Mouse (Mus musculus): ENCODE results near the gene Cox7a2l. TPM values are rescaled to one million over a fixed set of nuclear protein-coding genes. Genes with fewer than 3 reads are reported as not detected.

The Cox7a2l gene
- polyA plus RNA-seq, 1 experiment, result 82.0 TPM

GRCm38 (mm10) chr17:83555836-83556235 lies 38.7 kb upstream of the Cox7a2l start:
- Histone ChIP-seq H3K4me1 (ENCODE audit: control insufficient read depth, insufficient read depth, insufficient read length) (no peaks in the 10 kb centered on the region), H3K27me3 (ENCODE audit: control insufficient read depth, insufficient read depth, low read length) (no peaks in the 10 kb centered on the region), H3K36me3 (ENCODE audit: control insufficient read depth, insufficient read depth, low read length) (no peaks in the 10 kb centered on the region), H3K27ac (ENCODE audit: insufficient read depth, low read length) (no peak overlapping the region), H3K4me3 (ENCODE audit: extremely low read depth, insufficient read depth, insufficient read length) (no peak overlapping the region)
- DNase-seq (ENCODE audit: low read depth in 1 of 2, low spot score in 2 of 2), result no peak
- TF ChIP-seq CTCF (IDR thresholded peaks at IDR 0.05; ENCODE audit: extremely low read depth, insufficient read depth, insufficient read length, insufficient replicate concordance) (no peak), POLR2A (IDR thresholded peaks at IDR 0.05; ENCODE audit: low read depth, low read length) (no peak)
- 57% methylated on average over 11 of the region's 11 CpGs for WGBS

GRCm38 (mm10) chr17:83554997-83555396 lies 37.9 kb upstream of the Cox7a2l start:
- Histone ChIP-seq H3K36me3 (ENCODE audit: control insufficient read depth, insufficient read depth, low read length) (no peaks in the 10 kb centered on the region), H3K27me3 (ENCODE audit: control insufficient read depth, insufficient read depth, low read length) (no peaks in the 10 kb centered on the region), H3K27ac (ENCODE audit: insufficient read depth, low read length) (no peak overlapping the region), H3K4me3 (ENCODE audit: extremely low read depth, insufficient read depth, insufficient read length) (no peak overlapping the region), H3K4me1 (ENCODE audit: control insufficient read depth, insufficient read depth, insufficient read length) (no peaks in the 10 kb centered on the region)
- TF ChIP-seq CTCF (IDR thresholded peaks at IDR 0.05; ENCODE audit: extremely low read depth, insufficient read depth, insufficient read length, insufficient replicate concordance) (no peak), POLR2A (IDR thresholded peaks at IDR 0.05; ENCODE audit: low read depth, low read length) (no peak)
- 89% methylated on average over 7 of the region's 7 CpGs for WGBS
- DNase-seq (ENCODE audit: low read depth in 1 of 2, low spot score in 2 of 2), result no peak

GRCm38 (mm10) chr17:83548501-83549233 lies 31.5 kb upstream of the Cox7a2l start:
- 22% methylated on average over 12 of the region's 12 CpGs for WGBS
- no peak overlapping the region for H3K27ac ChIP-seq (ENCODE audit: insufficient read depth, low read length)
- no peaks in the 10 kb centered on the region for H3K36me3 ChIP-seq (ENCODE audit: control insufficient read depth, insufficient read depth, low read length)
- DNase-seq (ENCODE audit: low read depth in 1 of 2, low spot score in 2 of 2), result peak in 1 of 2 experiments; percentile 13
- H3K27me3 ChIP-seq (ENCODE audit: control insufficient read depth, insufficient read depth, low read length), result no peaks in the 10 kb centered on the region
- TF ChIP-seq CTCF (IDR thresholded peaks at IDR 0.05; ENCODE audit: extremely low read depth, insufficient read depth, insufficient read length, insufficient replicate concordance) (no peak), POLR2A (IDR thresholded peaks at IDR 0.05; ENCODE audit: low read depth, low read length) (no peak)
- no peak overlapping the region for H3K4me3 ChIP-seq (ENCODE audit: extremely low read depth, insufficient read depth, insufficient read length)
- peaks cover 3% of the 10 kb centered on the region; the same call in 1 of the 2 replicates for H3K4me1 ChIP-seq (ENCODE audit: control insufficient read depth, insufficient read depth, insufficient read length)

- 90% methylated on average over 10 of the region's 10 CpGs for WGBS
- Histone ChIP-seq H3K27me3 (ENCODE audit: control insufficient read depth, insufficient read depth, low read length) (no peaks in the 10 kb centered on the region), H3K4me1 (ENCODE audit: control insufficient read depth, insufficient read depth, insufficient read length) (peaks cover 3% of the 10 kb centered on the region; the same call in 1 of the 2 replicates), H3K36me3 (ENCODE audit: control insufficient read depth, insufficient read depth, low read length) (no peaks in the 10 kb centered on the region), H3K4me3 (ENCODE audit: extremely low read depth, insufficient read depth, insufficient read length) (no peak overlapping the region), H3K27ac (ENCODE audit: insufficient read depth, low read length) (no peak overlapping the region)
- DNase-seq (ENCODE audit: low read depth in 1 of 2, low spot score in 2 of 2), result no peak
- TF ChIP-seq CTCF (IDR thresholded peaks at IDR 0.05; ENCODE audit: extremely low read depth, insufficient read depth, insufficient read length, insufficient replicate concordance), result no peak
- no peak for TF ChIP-seq POLR2A (IDR thresholded peaks at IDR 0.05; ENCODE audit: low read depth, low read length)
Observed at GRCm38 (mm10) chr17:83547145-83547544, 30.0 kb upstream of the Cox7a2l start.

GRCm38 (mm10) chr17:83545756-83546742 lies 28.9 kb upstream of the Cox7a2l start:
- peak overlapping the region; percentile 44; the same call in 1 of the 2 replicates for H3K4me3 ChIP-seq (ENCODE audit: extremely low read depth, insufficient read depth, insufficient read length)
- no peak overlapping the region for H3K27ac ChIP-seq (ENCODE audit: insufficient read depth, low read length)
- 29% methylated on average over 35 of the region's 35 CpGs for WGBS
- TF ChIP-seq CTCF (IDR thresholded peaks at IDR 0.05; ENCODE audit: extremely low read depth, insufficient read depth, insufficient read length, insufficient replicate concordance) (no peak), POLR2A (IDR thresholded peaks at IDR 0.05; ENCODE audit: low read depth, low read length) (no peak)
- DNase-seq (ENCODE audit: low read depth in 1 of 2, low spot score in 2 of 2), result peak in 1 of 2 experiments; percentile 4
- H3K27me3 ChIP-seq (ENCODE audit: control insufficient read depth, insufficient read depth, low read length), result no peaks in the 10 kb centered on the region
- H3K4me1 ChIP-seq (ENCODE audit: control insufficient read depth, insufficient read depth, insufficient read length), result peaks cover 3% of the 10 kb centered on the region; the same call in 1 of the 2 replicates
- no peaks in the 10 kb centered on the region for H3K36me3 ChIP-seq (ENCODE audit: control insufficient read depth, insufficient read depth, low read length)

GRCm38 (mm10) chr17:83545259-83545658 lies 28.1 kb upstream of the Cox7a2l start:
- H3K27ac ChIP-seq (ENCODE audit: insufficient read depth, low read length), result no peak overlapping the region
- no peak for DNase-seq (ENCODE audit: low read depth in 1 of 2, low spot score in 2 of 2)
- H3K27me3 ChIP-seq (ENCODE audit: control insufficient read depth, insufficient read depth, low read length), result no peaks in the 10 kb centered on the region
- H3K36me3 ChIP-seq (ENCODE audit: control insufficient read depth, insufficient read depth, low read length), result no peaks in the 10 kb centered on the region
- WGBS, result 76% methylated on average over 6 of the region's 6 CpGs
- TF ChIP-seq POLR2A (IDR thresholded peaks at IDR 0.05; ENCODE audit: low read depth, low read length) (no peak), CTCF (IDR thresholded peaks at IDR 0.05; ENCODE audit: extremely low read depth, insufficient read depth, insufficient read length, insufficient replicate concordance) (no peak)
- H3K4me3 ChIP-seq (ENCODE audit: extremely low read depth, insufficient read depth, insufficient read length), result no peak overlapping the region
- peaks cover 3% of the 10 kb centered on the region; the same call in 1 of the 2 replicates for H3K4me1 ChIP-seq (ENCODE audit: control insufficient read depth, insufficient read depth, insufficient read length)
